Mouse (Mus musculus) ES-Bruce4 (cell line): ENCODE data around the gene Dppa2. TPM values are rescaled to one million over a fixed set of nuclear protein-coding genes. Genes with fewer than 3 reads are reported as not detected.

Experiments
- H3K27ac ChIP-seq: 2 replicates; pipeline ENCODE4 v1.5.1; 2012; ENCODE audit warnings: low read length, inconsistent platforms; ENCODE audit not compliant: insufficient read depth
- H3K27me3 ChIP-seq: 2 replicates; pipeline ENCODE4 v1.6.1; 2012; ENCODE audit warnings: mild to moderate bottlenecking, low read length, inconsistent platforms; ENCODE audit not compliant: control insufficient read depth, poor library complexity, insufficient read depth, severe bottlenecking
- H3K36me3 ChIP-seq: 2 replicates; pipeline ENCODE4 v1.6.1; 2012; ENCODE audit warnings: inconsistent platforms, mild to moderate bottlenecking, low read length, moderate library complexity; ENCODE audit not compliant: control insufficient read depth, poor library complexity, insufficient read depth, severe bottlenecking
- H3K4me1 ChIP-seq: one replicate; pipeline ENCODE4 v1.8.1; 2011; ENCODE audit warnings: low read length; ENCODE audit not compliant: control insufficient read depth, insufficient read depth
- H3K4me3 ChIP-seq: 2 replicates; pipeline ENCODE4 v1.5.1; 2011; ENCODE audit warnings: low read depth, mild to moderate bottlenecking, low read length
- H3K9ac ChIP-seq: 2 replicates; pipeline ENCODE4 v1.6.1; 2012; ENCODE audit warnings: low read depth, mild to moderate bottlenecking, inconsistent platforms; ENCODE audit not compliant: poor library complexity, severe bottlenecking
- H3K9me3 ChIP-seq: replicated peaks from 2 replicates; pipeline ENCODE4 v1.6.1; 2012; ENCODE audit warnings: mild to moderate bottlenecking, low read length, inconsistent platforms; ENCODE audit not compliant: control insufficient read depth, poor library complexity, insufficient read depth, severe bottlenecking
- CTCF ChIP-seq: IDR thresholded peaks from one replicate; pipeline ENCODE4 v1.8.1; 2011; ENCODE audit warnings: low read depth, low read length
- EP300 ChIP-seq: IDR thresholded peaks from 2 replicates; pipeline ENCODE4 v1.6.1; 2011; ENCODE audit warnings: low read depth, low read length; ENCODE audit not compliant: insufficient read depth
- POLR2A ChIP-seq: IDR thresholded peaks from one replicate; pipeline ENCODE4 v1.8.1; 2011; ENCODE audit warnings: low read length; ENCODE audit not compliant: insufficient read depth
- polyA plus RNA-seq: library from polyadenylated mRNA; stranded (reverse); fragments of >200 nt; gene quantifications from 2 replicates; pipeline ENCODE4 v1.2.4, GENCODE M21; 2011; ENCODE audit warnings: low read depth; ENCODE audit not compliant: missing spikeins, insufficient read depth, insufficient read length

Gene Dppa2
- polyA plus RNA-seq, 1 experiment: 44.3 TPM

DNA sequence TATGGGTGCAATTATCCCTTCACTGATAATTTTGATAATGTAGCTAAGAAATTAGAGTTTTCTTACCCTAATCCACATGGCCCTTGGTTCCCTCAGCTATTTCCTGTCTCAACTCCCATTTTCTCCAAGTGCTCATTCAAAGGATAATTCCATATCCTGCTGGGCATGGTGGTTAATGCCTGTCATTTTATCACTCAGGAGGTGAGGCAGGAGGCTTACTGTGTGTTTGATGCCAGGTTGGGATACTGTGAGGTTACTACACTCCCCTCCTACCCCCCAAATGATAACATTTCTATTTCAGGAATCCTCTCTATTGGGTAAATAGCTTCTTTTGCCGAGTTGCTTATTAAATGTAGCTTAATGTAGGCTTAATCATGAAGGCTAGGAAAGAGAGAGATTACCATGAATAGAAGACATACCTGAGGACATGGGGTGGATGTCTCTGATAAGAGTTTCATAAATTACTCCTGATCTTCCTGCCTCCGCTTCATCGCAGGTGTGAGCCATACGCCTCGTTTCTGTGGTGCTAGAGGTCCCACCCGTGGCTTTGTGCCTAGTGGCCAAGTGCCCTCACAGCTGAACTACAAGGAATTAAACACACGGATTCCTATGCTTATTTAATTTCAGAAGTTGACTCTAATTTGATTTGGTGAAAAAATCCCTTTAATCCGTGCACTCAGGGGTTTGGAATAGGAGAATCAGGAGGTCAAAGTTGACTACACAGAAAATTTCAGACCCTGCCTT, 20.1 kb downstream of the Dppa2 start:
- no peak for TF ChIP-seq POLR2A
- no peak for TF ChIP-seq EP300
- TF ChIP-seq CTCF: no peak
- H3K4me1 ChIP-seq: no peaks in the 10 kb centered on the region
- no peak overlapping the region for H3K9ac ChIP-seq
- H3K4me3 ChIP-seq: no peak overlapping the region
- no peaks in the 10 kb centered on the region; the same call in 1 of the 2 replicates for H3K36me3 ChIP-seq
- no peaks in the 10 kb centered on the region for H3K27me3 ChIP-seq
- H3K9me3 ChIP-seq: no peaks in the 10 kb centered on the region
- H3K27ac ChIP-seq: no peak overlapping the region

DNA sequence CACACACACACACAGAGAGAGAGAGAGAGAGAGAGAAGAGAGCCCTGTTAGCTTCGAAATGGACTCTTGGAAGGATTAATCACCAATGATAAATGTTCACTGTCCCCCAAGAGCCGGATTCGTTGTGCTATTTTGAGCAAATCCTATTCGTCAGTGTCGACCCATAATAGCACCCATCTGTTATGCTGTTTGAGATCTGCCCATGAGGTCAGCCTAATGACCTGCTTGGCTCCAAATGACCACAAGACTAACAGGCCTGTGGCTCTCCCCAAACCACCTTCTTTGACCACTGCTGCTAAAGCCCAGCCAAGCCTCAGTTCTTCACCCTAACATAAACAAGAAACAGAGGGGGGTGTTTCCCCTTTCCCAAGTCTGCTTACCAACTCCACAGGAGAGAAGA, 23.2 kb downstream of the Dppa2 start:
- Histone ChIP-seq H3K36me3 (no peaks in the 10 kb centered on the region), H3K9me3 (no peaks in the 10 kb centered on the region), H3K4me3 (no peak overlapping the region), H3K9ac (no peak overlapping the region), H3K27ac (no peak overlapping the region), H3K27me3 (no peaks in the 10 kb centered on the region), H3K4me1 (no peaks in the 10 kb centered on the region)
- TF ChIP-seq CTCF (no peak), POLR2A (no peak), EP300 (no peak)

DNA sequence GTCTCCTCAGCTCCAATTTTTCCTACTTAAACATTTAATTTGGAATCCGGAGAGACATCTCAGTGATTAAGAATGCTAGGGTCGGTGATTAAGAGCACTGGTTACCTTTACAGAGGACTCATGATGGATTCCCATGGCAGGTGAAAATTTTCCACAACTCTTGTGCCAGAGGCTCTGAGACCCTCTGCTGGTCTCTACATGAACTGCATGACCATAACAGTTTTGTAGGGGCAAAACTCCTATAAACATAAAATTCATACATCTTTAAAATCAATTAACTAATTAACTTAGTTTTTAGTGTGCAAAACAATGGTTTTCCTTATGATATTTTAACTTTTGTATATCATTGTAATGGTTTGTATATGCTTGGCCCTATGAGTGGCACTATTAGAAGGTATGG, 24.7 kb downstream of the Dppa2 start:
- no peaks in the 10 kb centered on the region for H3K36me3 ChIP-seq
- TF ChIP-seq POLR2A (no peak), EP300 (no peak), CTCF (no peak)
- no peak overlapping the region for H3K27ac ChIP-seq
- H3K4me1 ChIP-seq: no peaks in the 10 kb centered on the region
- no peak overlapping the region for H3K4me3 ChIP-seq
- no peaks in the 10 kb centered on the region for H3K9me3 ChIP-seq
- no peaks in the 10 kb centered on the region for H3K27me3 ChIP-seq
- H3K9ac ChIP-seq: no peak overlapping the region

DNA sequence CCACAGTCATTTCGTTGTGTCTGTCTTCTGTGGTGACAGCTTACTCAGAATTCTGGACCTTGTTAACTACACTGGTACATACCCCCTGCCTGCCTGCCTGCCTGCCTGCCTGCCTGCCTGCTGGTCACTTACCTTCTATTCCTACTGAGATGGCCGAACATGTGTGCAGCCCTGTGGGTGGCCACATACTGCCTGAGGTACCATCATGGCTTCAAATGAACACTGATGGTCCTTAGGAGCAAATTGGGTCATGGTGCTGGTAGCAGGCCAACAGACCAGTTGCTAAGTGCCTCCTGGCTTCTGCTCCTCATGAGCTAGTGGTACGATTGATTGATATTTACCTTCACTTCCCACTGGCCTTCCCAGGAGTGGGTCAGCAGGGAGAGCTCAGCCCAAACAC, 28.1 kb downstream of the Dppa2 start:
- no peak overlapping the region for H3K4me3 ChIP-seq

DNA sequence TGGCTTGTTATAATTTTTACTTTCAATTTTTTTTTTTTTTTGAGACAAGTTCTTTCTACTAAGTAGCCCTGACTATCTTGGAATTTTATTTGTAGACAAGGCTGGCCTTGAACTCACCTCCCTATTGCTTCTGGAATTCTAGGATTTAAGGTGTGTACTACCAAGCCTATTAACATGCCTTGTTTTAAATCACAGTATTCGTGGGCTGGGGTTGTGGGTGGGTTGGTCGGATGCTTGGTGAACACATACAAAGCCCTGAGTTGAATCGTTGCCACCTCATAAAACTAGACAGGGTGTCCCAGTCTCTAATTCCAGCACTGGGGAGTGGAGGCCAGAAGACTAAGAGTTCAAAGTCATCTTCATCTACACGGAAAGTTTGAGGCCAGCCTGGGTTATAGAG, 31.6 kb downstream of the Dppa2 start:
- TF ChIP-seq CTCF (no peak), POLR2A (no peak), EP300 (no peak)
- no peaks in the 10 kb centered on the region for H3K27me3 ChIP-seq
- no peak overlapping the region for H3K4me3 ChIP-seq
- no peaks in the 10 kb centered on the region for H3K9me3 ChIP-seq
- H3K36me3 ChIP-seq: no peaks in the 10 kb centered on the region
- no peak overlapping the region for H3K27ac ChIP-seq
- no peaks in the 10 kb centered on the region for H3K4me1 ChIP-seq
- no peak overlapping the region for H3K9ac ChIP-seq

More for the DNA sequence above, 28.1 kb downstream of the Dppa2 start:
- H3K27ac ChIP-seq: no peak overlapping the region
- TF ChIP-seq EP300 (no peak), CTCF (no peak), POLR2A (no peak)
- no peaks in the 10 kb centered on the region for H3K9me3 ChIP-seq
- H3K9ac ChIP-seq: no peak overlapping the region
- H3K36me3 ChIP-seq: no peaks in the 10 kb centered on the region
- H3K4me1 ChIP-seq: no peaks in the 10 kb centered on the region
- no peaks in the 10 kb centered on the region for H3K27me3 ChIP-seq

DNA sequence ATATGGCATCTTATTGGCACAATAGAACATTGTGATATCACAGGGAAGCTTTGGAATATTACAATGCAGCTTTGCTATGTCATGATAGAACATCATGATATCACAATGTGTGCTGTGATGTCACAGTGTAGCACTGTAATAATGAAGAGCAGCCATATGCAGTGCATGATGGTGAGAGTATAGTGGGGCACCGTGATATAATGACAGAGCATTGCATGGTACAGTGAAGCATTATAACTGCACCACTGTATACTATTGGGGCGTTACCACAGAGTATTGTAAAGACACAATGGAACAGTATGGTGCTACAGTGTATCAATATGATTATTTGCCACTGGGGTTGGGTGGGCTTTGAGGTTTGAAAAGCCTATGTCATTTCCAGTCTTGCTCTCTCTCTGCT, 40.5 kb downstream of the Dppa2 start:
- TF ChIP-seq CTCF (no peak), POLR2A (no peak), EP300 (no peak)
- Histone ChIP-seq H3K9me3 (no peaks in the 10 kb centered on the region), H3K27ac (no peak overlapping the region), H3K4me1 (peaks cover 1% of the 10 kb centered on the region), H3K9ac (no peak overlapping the region), H3K36me3 (no peaks in the 10 kb centered on the region), H3K4me3 (no peak overlapping the region), H3K27me3 (no peaks in the 10 kb centered on the region)
